Mouse (Mus musculus): ENCODE measurements around the gene Pacs2. TPM values are rescaled to one million over a fixed set of nuclear protein-coding genes. Genes with fewer than 3 reads are reported as not detected.

Gene Pacs2
- polyA plus RNA-seq, 1 experiment = 27.0 TPM

DNA sequence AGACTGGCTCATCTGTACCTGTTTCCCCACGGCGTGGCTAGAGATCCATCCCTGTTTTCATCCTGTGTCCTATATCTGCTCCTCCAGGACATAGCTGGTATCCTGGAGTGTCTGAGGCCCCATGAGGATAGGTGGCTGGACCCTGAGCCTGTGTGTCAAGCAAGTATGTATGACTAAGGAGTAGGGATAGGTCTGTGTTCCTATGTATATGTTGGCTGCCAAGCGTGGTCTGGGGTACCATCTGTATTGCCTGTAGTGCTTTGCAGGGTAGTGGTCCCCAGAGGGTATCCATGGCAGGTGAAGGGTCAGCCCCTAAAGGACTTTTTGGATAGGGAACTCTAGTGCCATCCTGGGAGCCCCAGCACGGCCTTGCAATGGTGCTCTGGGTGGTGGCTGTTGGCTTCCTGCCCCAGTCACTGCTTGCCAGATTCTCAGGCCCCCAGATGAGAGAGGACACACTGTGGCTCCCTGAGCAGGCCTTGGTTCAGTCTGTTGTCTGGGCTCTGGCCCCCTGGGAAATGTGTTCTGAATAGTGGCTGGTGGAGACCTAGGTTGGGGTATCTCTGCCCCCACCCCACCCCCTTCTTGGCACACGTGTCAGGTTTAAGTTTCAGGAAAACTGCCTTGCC lies 86.3 kb downstream of the Pacs2 start:
- Histone ChIP-seq H3K4me1 (ENCODE audit: control insufficient read depth, insufficient read depth, insufficient read length, low read length) (peaks cover 13% of the 10 kb centered on the region), H3K27me3 (ENCODE audit: control insufficient read depth, insufficient read depth, low read length) (no peaks in the 10 kb centered on the region; the same call in 1 of the 2 replicates), H3K36me3 (ENCODE audit: control insufficient read depth, insufficient read depth, low read length) (no peaks in the 10 kb centered on the region), H3K27ac (ENCODE audit: insufficient read depth, low read depth, low read length) (no peak overlapping the region), H3K4me3 (ENCODE audit: low read depth, low read length) (no peak overlapping the region)
- WGBS = 66% methylated on average over 5 of the region's 5 CpGs
- no peak for TF ChIP-seq POLR2A (IDR thresholded peaks at IDR 0.05; ENCODE audit: low read depth, low read length)
- TF ChIP-seq CTCF (IDR thresholded peaks at IDR 0.05; ENCODE audit: extremely low read depth, insufficient read length, insufficient replicate concordance, low read depth, low read length) = no peak

DNA sequence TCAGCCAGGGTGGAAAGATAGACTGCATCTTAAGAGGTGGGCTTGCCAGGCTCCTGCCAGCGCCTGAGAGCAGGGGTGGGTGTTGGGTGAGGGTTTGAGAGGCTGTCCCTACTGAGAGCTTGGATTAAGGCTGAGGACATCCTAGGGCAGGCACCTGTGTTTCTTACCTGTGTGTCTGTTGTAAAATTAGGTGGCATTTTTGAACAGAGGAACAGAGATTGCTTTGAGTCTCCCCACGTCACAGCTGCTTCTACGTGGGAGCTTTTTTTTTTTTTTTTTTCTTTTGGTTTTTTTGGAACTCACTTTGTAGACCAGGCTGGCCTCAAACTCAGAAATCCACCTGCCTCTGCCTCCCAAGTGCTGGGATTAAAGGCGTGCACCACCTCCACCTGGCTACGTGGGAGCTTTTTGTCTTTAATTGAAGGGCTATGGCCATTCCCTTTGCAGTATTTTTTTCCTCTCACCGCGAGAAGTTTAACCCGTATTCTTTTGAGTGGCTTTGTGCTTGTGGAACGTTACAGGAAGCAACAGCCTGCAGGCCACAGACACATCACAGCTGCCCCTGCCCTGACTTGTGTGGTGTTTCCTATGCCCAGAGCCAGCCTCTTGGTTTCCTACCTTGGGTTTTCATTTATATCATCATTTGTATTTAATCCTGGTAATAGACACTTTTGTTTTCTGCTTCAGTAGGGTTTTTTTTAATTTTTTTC lies 87.1 kb downstream of the Pacs2 start:
- Histone ChIP-seq H3K27ac (ENCODE audit: insufficient read depth, low read depth, low read length) (no peak overlapping the region), H3K4me3 (ENCODE audit: low read depth, low read length) (no peak overlapping the region), H3K27me3 (ENCODE audit: control insufficient read depth, insufficient read depth, low read length) (no peaks in the 10 kb centered on the region; the same call in 1 of the 2 replicates), H3K4me1 (ENCODE audit: control insufficient read depth, insufficient read depth, insufficient read length, low read length) (peaks cover 13% of the 10 kb centered on the region), H3K36me3 (ENCODE audit: control insufficient read depth, insufficient read depth, low read length) (no peaks in the 10 kb centered on the region)
- TF ChIP-seq CTCF (IDR thresholded peaks at IDR 0.05; ENCODE audit: extremely low read depth, insufficient read length, insufficient replicate concordance, low read depth, low read length) (no peak), POLR2A (IDR thresholded peaks at IDR 0.05; ENCODE audit: low read depth, low read length) (no peak)
- 80% methylated on average over 9 of the region's 9 CpGs for WGBS

DNA sequence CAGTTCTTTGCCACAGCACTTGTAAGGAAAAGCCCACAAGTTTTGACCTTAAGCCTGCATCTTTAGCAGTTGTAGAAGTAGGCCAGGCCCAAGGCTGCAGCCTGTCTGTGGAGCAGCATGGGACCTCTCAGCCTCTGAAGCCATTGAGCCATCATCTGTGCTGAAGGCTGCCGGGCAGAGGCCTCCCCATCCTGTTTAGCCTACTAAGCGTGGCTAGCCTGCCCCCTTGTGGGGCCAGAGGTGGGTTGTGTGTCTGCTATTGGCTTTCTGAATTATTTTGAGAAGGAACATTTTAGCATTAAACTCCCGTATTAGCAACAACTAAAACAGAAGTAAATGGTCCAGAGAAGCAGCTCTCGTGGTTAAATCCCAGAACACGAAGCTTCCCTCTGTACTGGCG lies 88.2 kb downstream of the Pacs2 start:
- no peak overlapping the region for H3K4me3 ChIP-seq (ENCODE audit: low read depth, low read length)

DNA sequence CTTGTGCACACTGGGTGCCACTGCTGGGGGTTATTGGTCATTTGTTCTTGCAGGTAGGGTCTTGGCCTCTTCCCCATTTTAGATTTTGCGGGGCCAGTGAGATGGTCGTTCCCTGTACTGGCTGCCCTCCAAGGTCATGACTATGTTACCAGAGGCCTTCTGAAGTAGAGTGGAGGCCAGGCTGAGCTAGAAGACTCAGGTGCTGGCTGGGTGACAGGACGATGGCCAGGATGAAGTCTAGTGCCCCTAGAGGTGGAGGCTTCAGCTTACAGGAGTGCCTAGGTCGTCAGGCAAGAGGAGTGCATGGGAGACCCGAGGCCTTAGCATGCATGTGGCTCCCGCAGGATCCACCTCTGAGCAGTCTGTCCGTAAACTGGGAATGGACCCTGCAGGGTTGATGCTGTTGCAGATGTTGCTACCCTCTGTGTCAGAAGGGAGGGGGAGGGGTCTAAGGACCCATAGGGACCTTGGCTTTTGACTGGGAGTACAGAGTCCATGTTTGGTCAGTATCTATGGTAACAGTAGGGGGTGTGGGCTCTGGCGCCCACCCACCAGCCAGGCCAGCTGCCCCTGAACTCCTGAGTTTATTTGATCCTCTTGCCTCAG lies 89.6 kb downstream of the Pacs2 start:
- Histone ChIP-seq H3K27ac (ENCODE audit: insufficient read depth, low read depth, low read length) (no peak overlapping the region), H3K36me3 (ENCODE audit: control insufficient read depth, insufficient read depth, low read length) (no peaks in the 10 kb centered on the region), H3K4me3 (ENCODE audit: low read depth, low read length) (no peak overlapping the region), H3K27me3 (ENCODE audit: control insufficient read depth, insufficient read depth, low read length) (no peaks in the 10 kb centered on the region), H3K4me1 (ENCODE audit: control insufficient read depth, insufficient read depth, insufficient read length, low read length) (peaks cover 7% of the 10 kb centered on the region)
- peak; percentile 25; the same call in 1 of the 2 replicates for TF ChIP-seq CTCF (IDR thresholded peaks at IDR 0.05; ENCODE audit: extremely low read depth, insufficient read length, insufficient replicate concordance, low read depth, low read length)
- TF ChIP-seq POLR2A (IDR thresholded peaks at IDR 0.05; ENCODE audit: low read depth, low read length) = no peak
- 65% methylated on average over 8 of the region's 8 CpGs for WGBS

More for the DNA sequence above, 88.2 kb downstream of the Pacs2 start:
- WGBS = 62% methylated on average over 6 of the region's 6 CpGs
- Histone ChIP-seq H3K27me3 (ENCODE audit: control insufficient read depth, insufficient read depth, low read length) (no peaks in the 10 kb centered on the region; the same call in 1 of the 2 replicates), H3K4me1 (ENCODE audit: control insufficient read depth, insufficient read depth, insufficient read length, low read length) (peaks cover 12% of the 10 kb centered on the region), H3K27ac (ENCODE audit: insufficient read depth, low read depth, low read length) (no peak overlapping the region), H3K36me3 (ENCODE audit: control insufficient read depth, insufficient read depth, low read length) (no peaks in the 10 kb centered on the region)
- TF ChIP-seq CTCF (IDR thresholded peaks at IDR 0.05; ENCODE audit: extremely low read depth, insufficient read length, insufficient replicate concordance, low read depth, low read length) (peak; percentile 63; the same call in 1 of the 2 replicates), POLR2A (IDR thresholded peaks at IDR 0.05; ENCODE audit: low read depth, low read length) (no peak)

DNA sequence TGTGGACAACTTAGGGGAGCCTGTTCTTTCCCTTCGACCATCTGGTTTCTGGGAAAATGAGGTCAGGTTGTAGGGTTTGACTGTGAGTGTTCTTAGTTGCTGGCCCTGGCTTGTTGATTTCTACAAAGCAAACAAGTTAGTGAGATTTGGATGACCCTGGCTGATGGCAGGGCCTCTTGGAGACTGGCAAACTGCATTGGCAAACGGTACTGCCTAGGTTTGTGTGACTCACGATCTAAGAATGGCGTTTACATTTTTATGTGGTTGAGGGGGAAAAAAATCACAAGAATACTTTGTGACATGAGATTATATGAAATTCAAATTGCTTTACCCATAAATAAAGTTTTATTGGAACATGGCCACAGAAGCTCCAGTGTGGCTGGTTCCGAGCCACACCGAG lies 92.1 kb downstream of the Pacs2 start:
- no peak overlapping the region for H3K4me3 ChIP-seq (ENCODE audit: low read depth, low read length)
- H3K4me1 ChIP-seq (ENCODE audit: control insufficient read depth, insufficient read depth, insufficient read length, low read length) = peaks cover 10% of the 10 kb centered on the region
- H3K27ac ChIP-seq (ENCODE audit: insufficient read depth, low read depth, low read length) = no peak overlapping the region
- no peaks in the 10 kb centered on the region for H3K27me3 ChIP-seq (ENCODE audit: control insufficient read depth, insufficient read depth, low read length)
- TF ChIP-seq POLR2A (IDR thresholded peaks at IDR 0.05; ENCODE audit: low read depth, low read length) = no peak
- TF ChIP-seq CTCF (IDR thresholded peaks at IDR 0.05; ENCODE audit: extremely low read depth, insufficient read length, insufficient replicate concordance, low read depth, low read length) = no peak
- WGBS = 70% methylated on average over 6 of the region's 6 CpGs
- no peaks in the 10 kb centered on the region for H3K36me3 ChIP-seq (ENCODE audit: control insufficient read depth, insufficient read depth, low read length)

DNA sequence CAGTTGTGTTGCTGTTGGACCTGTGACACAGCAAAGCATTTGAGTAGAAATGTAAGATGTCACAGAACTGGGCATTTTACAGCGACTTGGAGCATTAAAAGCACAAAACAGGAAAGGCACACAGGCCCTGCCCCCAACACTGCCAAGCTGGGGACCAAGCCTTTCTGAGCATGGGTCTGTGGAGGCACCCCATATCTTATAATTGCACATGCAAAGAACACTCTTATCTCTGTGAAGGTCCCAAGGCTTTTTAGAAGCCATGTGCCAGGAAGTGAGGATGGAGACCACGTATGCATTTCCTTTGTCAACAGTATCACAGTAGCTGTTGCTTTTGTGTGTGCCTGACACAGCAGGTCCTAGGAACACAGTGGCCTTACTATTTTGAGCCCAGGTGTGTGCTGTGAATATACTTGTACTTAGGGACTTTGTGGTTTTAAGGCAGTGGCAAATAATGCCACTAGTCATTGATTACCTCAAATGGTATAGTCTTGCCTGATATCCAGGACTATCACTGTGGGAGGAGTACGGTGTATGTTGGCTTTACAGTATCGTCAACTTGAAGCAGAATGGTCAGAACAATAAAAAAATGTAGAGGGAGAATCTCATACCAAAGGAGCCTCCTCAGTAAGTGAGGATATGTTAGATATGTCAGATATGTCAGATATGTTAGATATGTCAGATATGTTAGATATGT lies 93.3 kb downstream of the Pacs2 start:
- TF ChIP-seq CTCF (IDR thresholded peaks at IDR 0.05; ENCODE audit: extremely low read depth, insufficient read length, insufficient replicate concordance, low read depth, low read length) = no peak
- TF ChIP-seq POLR2A (IDR thresholded peaks at IDR 0.05; ENCODE audit: low read depth, low read length) = no peak
- WGBS = 68% methylated on average over 4 of the region's 4 CpGs
- Histone ChIP-seq H3K4me3 (ENCODE audit: low read depth, low read length) (no peak overlapping the region), H3K27ac (ENCODE audit: insufficient read depth, low read depth, low read length) (no peak overlapping the region), H3K36me3 (ENCODE audit: control insufficient read depth, insufficient read depth, low read length) (no peaks in the 10 kb centered on the region), H3K27me3 (ENCODE audit: control insufficient read depth, insufficient read depth, low read length) (no peaks in the 10 kb centered on the region), H3K4me1 (ENCODE audit: control insufficient read depth, insufficient read depth, insufficient read length, low read length) (peaks cover 18% of the 10 kb centered on the region)
